Mouse (Mus musculus) skeletal muscle tissue, adult 2 months (tissue): ENCODE measurements at regions not wholly inside any gene's neighbourhood (a gene's known extent, or its start where the extent isn't known, plus 50 kb on each side); places are given as distances from the start of the nearest gene placed in this dataset.

ENCODE experiments used
- DNase-seq: peaks from one replicate; pipeline ENCODE4 v3.0.0-alpha.2; 2012; ENCODE audit warnings: low read depth, low spot score

DNA sequence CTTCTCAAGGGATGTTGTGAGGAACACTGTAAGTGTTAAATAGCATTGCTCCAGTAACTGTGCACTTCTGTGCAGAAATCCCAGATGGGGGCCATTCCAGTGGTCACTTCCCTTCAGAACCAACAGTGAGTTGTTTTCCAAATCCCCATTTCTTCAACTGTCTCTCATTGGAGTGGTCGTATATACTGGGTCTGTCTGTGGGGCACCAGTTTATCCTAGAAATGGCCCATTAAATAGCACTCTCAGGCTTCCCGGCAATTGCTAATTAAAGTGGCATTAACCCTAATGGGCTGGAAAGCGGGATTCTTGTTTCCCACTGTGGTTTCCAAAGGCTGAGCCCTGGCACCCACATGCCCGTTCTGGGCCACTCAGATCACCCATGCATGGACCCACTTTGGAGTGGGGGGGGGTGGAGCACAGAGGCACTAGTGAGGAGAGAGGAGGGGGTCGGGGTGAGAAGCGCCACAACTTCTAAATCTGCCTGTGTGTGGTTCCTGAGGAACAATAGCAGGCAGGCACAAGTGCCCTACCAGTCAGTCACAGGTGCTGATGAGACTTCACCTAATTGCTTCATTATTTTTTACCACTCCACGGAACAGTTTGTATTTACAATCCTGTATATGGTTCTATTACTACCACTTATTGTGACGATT, 78.1 kb downstream of the Fam204a start:
- DNase-seq: no peak

DNA sequence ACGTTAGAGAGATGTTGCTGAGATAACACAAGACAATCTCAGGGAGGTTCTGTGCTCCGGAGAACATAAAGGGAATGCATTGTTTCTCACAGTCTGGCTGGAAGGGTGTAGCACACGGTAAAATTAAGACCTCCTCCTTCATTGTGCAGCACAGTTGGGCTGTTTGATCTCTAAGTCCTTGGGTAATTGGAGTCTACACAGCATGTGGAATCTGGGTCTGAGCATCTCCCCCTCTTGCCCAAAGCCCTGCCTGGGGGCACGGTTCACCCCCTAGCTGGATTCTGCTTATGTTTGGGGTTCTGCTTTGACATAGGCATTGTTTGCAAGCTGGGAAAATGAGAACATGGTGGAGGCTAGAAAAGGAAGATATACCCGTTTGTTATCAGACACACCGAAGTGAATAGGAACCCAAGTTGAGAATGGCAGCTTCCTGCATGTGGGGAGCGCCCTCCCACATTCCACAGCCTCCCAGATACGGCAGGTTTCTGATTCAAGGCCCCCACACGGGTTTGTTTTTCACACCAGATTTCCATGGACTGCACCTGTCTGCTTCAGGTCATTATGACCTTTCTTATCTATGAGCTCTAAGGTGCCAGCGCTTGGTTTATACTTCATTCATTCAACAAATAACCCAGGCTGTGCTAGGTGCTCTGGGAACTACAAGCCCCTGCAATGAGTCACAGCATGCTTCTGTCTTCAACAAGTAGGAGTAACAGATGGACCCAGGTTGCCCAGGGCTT, 79.9 kb downstream of the Fam204a start:
- DNase-seq: no peak

- DNase-seq: no peak
Measured at GRCm38 (mm10) chr19:60145242-60145641, 81.3 kb downstream of the Fam204a start.

GRCm38 (mm10) chr19:60144336-60144989, 82.0 kb downstream of the Fam204a start:
- peak; percentile 80 for DNase-seq

- peak; percentile 53 for DNase-seq
Measured at GRCm38 (mm10) chr19:60138881-60139280, 87.6 kb downstream of the Fam204a start.

DNA sequence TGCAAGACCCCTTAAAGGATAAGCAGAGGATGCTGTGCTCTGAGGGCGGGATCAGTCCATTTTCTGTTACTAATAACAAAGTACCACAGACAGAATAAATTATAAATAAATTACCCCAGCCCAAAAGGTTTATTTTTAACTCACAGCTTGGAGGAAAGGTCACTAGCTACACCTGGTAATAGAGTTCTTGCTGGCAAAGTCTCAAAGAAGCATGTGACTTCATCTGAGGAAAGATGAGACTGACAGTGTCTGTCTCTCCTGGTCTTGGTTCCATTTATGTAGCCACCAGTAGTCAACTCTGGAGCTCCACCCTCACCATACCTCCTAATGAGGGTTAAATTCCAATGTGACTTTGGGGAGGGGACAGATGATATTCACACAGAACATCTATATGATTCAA, 90.0 kb downstream of the Fam204a start:
- DNase-seq: no peak

DNA sequence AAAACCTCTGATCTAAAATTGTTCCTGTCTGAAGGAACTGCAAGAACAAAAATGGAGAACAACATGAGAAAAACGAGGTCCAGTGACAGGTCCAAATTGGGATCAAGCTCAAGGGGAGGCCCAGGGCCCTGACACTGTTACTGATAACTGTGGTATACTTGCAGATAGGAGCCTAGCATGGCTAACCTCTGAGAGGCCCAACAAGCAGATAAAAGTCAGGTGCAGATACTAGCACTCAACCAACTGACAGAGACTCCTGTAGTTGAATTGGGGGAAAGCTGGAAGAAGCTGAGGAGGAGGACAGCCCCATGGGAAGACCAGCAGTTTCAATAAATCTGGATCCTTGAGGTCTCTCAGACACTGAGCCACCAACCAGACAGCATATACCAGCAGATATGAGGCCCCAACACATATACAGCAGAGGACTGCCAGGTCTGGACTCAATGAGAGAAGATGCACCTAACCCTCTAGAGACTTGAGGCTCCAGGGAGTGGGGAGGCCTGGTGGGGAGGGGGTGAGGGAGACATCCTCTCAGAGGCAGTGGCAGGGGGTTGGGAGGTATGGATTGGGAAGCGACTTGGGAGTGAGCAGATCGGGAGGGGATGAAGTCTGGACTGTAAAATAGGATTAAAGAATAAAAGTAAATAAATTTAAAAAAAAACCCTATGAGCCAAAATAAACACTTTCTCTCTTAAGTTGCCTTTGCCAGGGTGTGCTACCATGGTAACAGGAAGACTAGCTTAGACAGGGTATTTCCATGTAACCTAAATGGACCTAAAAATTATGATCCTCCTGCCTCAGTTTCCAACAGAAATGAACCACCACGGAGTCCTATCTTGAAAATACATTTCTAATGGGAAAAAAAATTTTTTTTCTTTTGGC, 91.8 kb downstream of the Fam204a start:
- no peak for DNase-seq

GRCm38 (mm10) chr19:60129635-60130034, 96.9 kb downstream of the Fam204a start:
- no peak for DNase-seq

- DNase-seq: no peak
Measured at GRCm38 (mm10) chr19:60124638-60125037, 101.9 kb downstream of the Fam204a start.

DNA sequence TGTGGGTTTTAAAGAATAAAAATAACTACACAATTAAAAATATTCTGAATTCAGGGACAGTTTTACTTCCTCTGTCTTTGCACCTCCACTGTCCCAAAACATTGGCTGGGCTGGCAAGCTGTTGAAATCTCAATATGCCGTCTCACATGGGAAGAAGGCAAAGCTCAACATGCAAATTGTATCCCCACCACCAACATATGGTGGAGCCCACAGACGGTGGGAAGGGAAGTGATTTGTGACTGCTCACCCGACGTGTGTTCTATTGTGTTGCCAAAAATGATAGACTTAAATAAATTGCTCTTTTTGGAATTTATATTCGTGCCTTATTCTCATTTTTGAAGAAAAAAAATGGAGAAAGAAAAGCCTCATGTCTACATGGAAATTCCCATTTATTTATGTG, 105.6 kb downstream of the Fam204a start:
- no peak for DNase-seq

GRCm38 (mm10) chr19:60119051-60119450, 107.5 kb downstream of the Fam204a start:
- no peak for DNase-seq

DNA sequence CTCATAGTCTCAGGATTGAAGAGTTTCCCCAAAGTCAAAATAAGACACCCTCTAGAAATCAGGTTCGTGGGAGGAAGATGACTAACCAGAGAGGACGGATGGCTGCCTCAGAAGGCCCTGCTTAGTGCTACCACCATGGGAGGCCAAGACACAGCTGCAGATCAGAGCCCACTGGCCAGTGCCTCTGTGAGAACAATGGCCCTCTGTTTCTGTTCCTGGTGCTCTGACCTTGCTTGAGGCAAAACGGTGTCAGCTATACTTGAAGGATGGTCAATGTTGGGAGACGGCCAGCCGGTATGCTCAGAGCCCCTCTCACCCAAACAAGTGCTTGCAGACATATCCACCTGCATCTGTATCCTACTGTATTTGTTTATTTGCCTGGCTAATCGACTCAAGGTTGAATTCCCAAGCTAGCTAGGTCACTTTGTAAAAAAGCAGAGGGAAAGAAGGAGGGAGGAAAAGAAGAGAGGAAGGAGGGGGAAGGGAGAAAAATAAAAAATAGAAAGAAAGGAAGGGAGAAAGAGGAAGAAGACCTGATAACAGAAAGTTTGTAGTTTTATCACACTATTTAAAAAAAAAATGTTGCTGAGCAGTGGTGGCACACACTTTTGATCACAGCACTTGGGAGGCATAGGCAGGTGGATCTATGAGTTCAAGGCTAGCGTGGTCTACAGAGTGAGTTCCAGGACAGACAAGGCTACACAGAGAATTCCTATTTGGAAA, 112.7 kb downstream of the Fam204a start:
- DNase-seq: no peak

- DNase-seq: no peak
Measured at GRCm38 (mm10) chr19:60110278-60110677, 116.2 kb downstream of the Fam204a start.

GRCm38 (mm10) chr19:60109488-60109887, 117.0 kb downstream of the Fam204a start:
- DNase-seq: no peak

DNA sequence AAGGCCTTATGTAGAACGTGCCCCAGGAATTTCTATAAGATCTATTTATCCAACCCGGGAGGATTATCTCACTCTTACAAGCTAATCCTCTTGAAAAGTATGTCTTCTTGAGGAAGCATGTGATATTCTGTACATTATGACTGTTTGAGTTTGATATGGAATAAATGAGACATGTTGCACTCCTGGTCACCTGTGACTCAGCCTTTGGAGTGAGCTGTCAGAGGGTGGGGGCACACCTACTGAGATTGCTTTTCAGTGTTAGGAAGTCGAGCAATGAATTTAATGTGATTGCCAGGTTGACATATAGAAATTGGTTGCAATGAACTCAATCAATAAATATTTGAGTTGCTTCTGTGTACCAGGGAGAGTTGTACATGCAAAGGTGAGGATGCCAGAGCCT, 128.6 kb downstream of the Fam204a start:
- no peak for DNase-seq

- no peak for DNase-seq
Measured at GRCm38 (mm10) chr19:60074986-60075385, 131.5 kb upstream of the Rab11fip2 start.

DNA sequence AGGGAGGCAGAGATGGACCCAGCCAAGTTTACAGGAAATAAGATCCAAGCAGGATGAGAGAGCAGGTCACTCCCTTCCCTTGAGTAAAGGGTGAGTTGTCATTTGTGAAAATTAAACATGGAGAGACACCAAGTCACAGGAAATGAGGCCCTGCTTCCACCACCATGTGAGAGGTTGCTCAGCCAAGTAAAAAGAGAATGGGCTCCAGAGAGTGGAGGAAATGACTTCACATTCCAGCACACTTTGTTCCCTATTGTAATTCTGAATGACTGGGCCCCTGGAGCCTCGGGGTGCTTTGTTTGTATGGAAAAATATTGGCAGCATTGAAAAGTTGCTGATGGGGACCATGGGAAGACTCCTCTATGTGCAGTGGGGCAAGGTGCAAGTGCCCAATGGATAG, 129.9 kb upstream of the Rab11fip2 start:
- DNase-seq: peak; percentile 58

- no peak for DNase-seq
Measured at GRCm38 (mm10) chr19:60066183-60066582, 122.7 kb upstream of the Rab11fip2 start.

- DNase-seq: no peak
Measured at GRCm38 (mm10) chr19:60055121-60055874, 111.8 kb upstream of the Rab11fip2 start.

GRCm38 (mm10) chr19:60051151-60051550, 107.7 kb upstream of the Rab11fip2 start:
- no peak for DNase-seq
